Mouse (Mus musculus) small intestine, adult 2 months (tissue): ENCODE data around the gene Lyz1. TPM values are rescaled to one million over a fixed set of nuclear protein-coding genes. Genes with fewer than 3 reads are reported as not detected.
"Not testable (repeated sequence)": the region's sequence is repeated elsewhere in the genome, so short reads cannot be mapped to it uniquely, and the experiment has no call there.

Source experiments
- H3K27ac ChIP-seq: fragments of 200-500 bp; 2 replicates; pipeline ENCODE4 v1.5.1; 2012; ENCODE audit warnings: low read depth, low read length, control low read depth, inconsistent platforms; ENCODE audit not compliant: insufficient read depth
- H3K27me3 ChIP-seq: fragments of 200-500 bp; 2 replicates; pipeline ENCODE4 v1.6.1; 2012; ENCODE audit warnings: mild to moderate bottlenecking, moderate library complexity, low read length, inconsistent platforms; ENCODE audit not compliant: control insufficient read depth, insufficient read depth
- H3K36me3 ChIP-seq: fragments of 200-500 bp; 2 replicates; pipeline ENCODE4 v1.6.1; 2012; ENCODE audit warnings: mild to moderate bottlenecking, low read length, control low read depth, inconsistent platforms; ENCODE audit not compliant: control insufficient read depth, insufficient read depth
- H3K4me1 ChIP-seq: fragments of 200-500 bp; 2 replicates; pipeline ENCODE4 v1.6.1; 2012; ENCODE audit warnings: low read length, inconsistent platforms, mixed read lengths; ENCODE audit not compliant: control insufficient read depth, insufficient read depth, insufficient read length
- H3K4me3 ChIP-seq: fragments of 200-500 bp; 2 replicates; pipeline ENCODE4 v1.5.1; 2012; ENCODE audit warnings: low read depth, mild to moderate bottlenecking, control low read depth, inconsistent platforms, low read length, moderate library complexity
- CTCF ChIP-seq: fragments of 200-500 bp; IDR thresholded peaks from 2 replicates; pipeline ENCODE4 v1.5.1; 2012; ENCODE audit warnings: low read depth, mild to moderate bottlenecking, control low read depth, inconsistent platforms, low read length, moderate library complexity, mixed read lengths; ENCODE audit not compliant: insufficient replicate concordance, insufficient read length; ENCODE audit errors: extremely low read depth
- POLR2A ChIP-seq: fragments of 200-500 bp; IDR thresholded peaks from 2 replicates; pipeline ENCODE4 v1.6.1; 2012; ENCODE audit warnings: low read depth, mild to moderate bottlenecking, control low read depth, inconsistent platforms, low read length, moderate library complexity
- WGBS: fragments of 180-500 bp; shearing (Covaris S2); methylation state at CpG from one replicate; pipeline ENCODE4 v1.1.7; 2018; 5-methylcytosine and 5-hydroxymethylcytosine counted together
- polyA plus RNA-seq: library from polyadenylated mRNA; depleted of rRNA; stranded (reverse); fragments of >200 nt; gene quantifications from 2 replicates; pipeline ENCODE4 v1.2.3, GENCODE M21; 2012

Lyz1 gene
- polyA plus RNA-seq, 1 experiment, result 3,211 TPM

GRCm38 (mm10) chr10:117299901-117300520 is 7.3 kb upstream of the Lyz1 start:
- H3K36me3 ChIP-seq, result no peaks in the 10 kb centered on the region
- H3K27ac ChIP-seq, result no peak overlapping the region
- no peak overlapping the region for H3K4me3 ChIP-seq
- H3K4me1 ChIP-seq, result no peaks in the 10 kb centered on the region
- 43% methylated on average over 5 of the region's 5 CpGs for WGBS
- no peaks in the 10 kb centered on the region for H3K27me3 ChIP-seq
- TF ChIP-seq POLR2A (no peak), CTCF (no peak)

GRCm38 (mm10) chr10:117299106-117299505 is 6.4 kb upstream of the Lyz1 start:
- Histone ChIP-seq H3K4me1 (no peaks in the 10 kb centered on the region), H3K4me3 (no peak overlapping the region), H3K27ac (no peak overlapping the region), H3K27me3 (no peaks in the 10 kb centered on the region), H3K36me3 (no peaks in the 10 kb centered on the region)
- TF ChIP-seq POLR2A (no peak), CTCF (no peak)
- WGBS, result 57% methylated on average over 4 of the region's 4 CpGs

- H3K4me1 ChIP-seq, result no peaks in the 10 kb centered on the region
- no peak for TF ChIP-seq CTCF
- no peak for TF ChIP-seq POLR2A
- 87% methylated on average over 6 of the region's 6 CpGs for WGBS
These were observed 5.7 kb upstream of the Lyz1 start for GRCm38 (mm10) chr10:117298336-117298735.

GRCm38 (mm10) chr10:117290936-117291335 is 1.7 kb downstream of the Lyz1 start:
- H3K27ac ChIP-seq, H3K4me3 ChIP-seq, H3K4me1 ChIP-seq, H3K36me3 ChIP-seq, H3K27me3 ChIP-seq: not testable (repeated sequence)
- WGBS, result 95% methylated on average over 6 of the region's 6 CpGs

More at GRCm38 (mm10) chr10:117298336-117298735, 5.7 kb upstream of the Lyz1 start:
- Histone ChIP-seq H3K27me3 (no peaks in the 10 kb centered on the region), H3K36me3 (no peaks in the 10 kb centered on the region), H3K27ac (no peak overlapping the region), H3K4me3 (no peak overlapping the region)

- Histone ChIP-seq H3K27ac (no peak overlapping the region), H3K27me3 (no peaks in the 10 kb centered on the region), H3K4me1 (peaks cover 2% of the 10 kb centered on the region; the same call in 1 of the 2 replicates), H3K36me3 (no peaks in the 10 kb centered on the region), H3K4me3 (no peak overlapping the region)
- WGBS, result 66% methylated on average over 6 of the region's 6 CpGs
- TF ChIP-seq POLR2A (no peak), CTCF (no peak)
These were observed 2.4 kb downstream of the Lyz1 start for GRCm38 (mm10) chr10:117290046-117290870.

GRCm38 (mm10) chr10:117289034-117289505 is 3.6 kb downstream of the Lyz1 start:
- 78% methylated on average over 5 of the region's 5 CpGs for WGBS
- not testable (repeated sequence) for H3K27ac ChIP-seq, H3K4me3 ChIP-seq, H3K4me1 ChIP-seq, H3K36me3 ChIP-seq, H3K27me3 ChIP-seq

- Histone ChIP-seq H3K4me1 (peaks cover 2% of the 10 kb centered on the region; the same call in 1 of the 2 replicates), H3K4me3 (no peak overlapping the region), H3K27me3 (no peaks in the 10 kb centered on the region), H3K36me3 (no peaks in the 10 kb centered on the region), H3K27ac (no peak overlapping the region)
- no peak for TF ChIP-seq POLR2A
- no peak for TF ChIP-seq CTCF
- WGBS, result 90% methylated on average over 9 of the region's 9 CpGs
These were observed 4.3 kb downstream of the Lyz1 start for GRCm38 (mm10) chr10:117288197-117289033.
